ENCODE assay signal across 7 mouse cellular contexts in genomic region chr7:19749389-19750216, GRCm38 (mm10). TPM values are rescaled to one million over a fixed set of nuclear protein-coding genes. Genes with fewer than 3 reads are reported as not detected.
DNase-seq lines count a peak whose midpoint lies in the region; ATAC-seq lines count a peak whose summit lies in the region.

No protein-coding gene starts in this region.

- no peaks in the 10 kb centered on the region for H3K27me3 ChIP-seq in intestine, embryonic 16.5 days (replicated peaks; ENCODE audit: control insufficient read depth, insufficient read depth, low read length)
- no peaks in the 10 kb centered on the region for H3K27me3 ChIP-seq in midbrain, embryonic 11.5 days (ENCODE audit: control insufficient read depth, insufficient read depth, low read length)

- WGBS in intestine, embryonic 16.5 days, result under 1% methylated on average over 46 of the region's 46 CpGs
- WGBS in midbrain, embryonic 11.5 days, result under 1% methylated on average over 46 of the region's 46 CpGs

- peak overlapping the region; percentile 97 for H3K9ac ChIP-seq in intestine, embryonic 16.5 days (ENCODE audit: low read depth, low read length)
- H3K9ac ChIP-seq in midbrain, embryonic 11.5 days (ENCODE audit: low read length), result peak overlapping the region; percentile 88

- peak; percentile 99 for DNase-seq in adrenal gland, adult 8-10 months
- peak; percentile 100 for DNase-seq in embryo, embryonic 9.5 days (ENCODE audit: extremely low spot score)
- peak; percentile 95 to 97 for DNase-seq in gastrocnemius, postnatal 4 days (ENCODE audit: low spot score in 2 of 2)
- peak; percentile 86 to 92 for DNase-seq in left cerebral cortex, postnatal 36 days (ENCODE audit: low spot score in 2 of 2)
- peak; percentile 100 for DNase-seq in midbrain, embryonic 11.5 days (ENCODE audit: low spot score, missing footprints)
- DNase-seq in skeletal muscle tissue, adult 2 months (ENCODE audit: low read depth, low spot score), result peak; percentile 96

- H3K4me3 ChIP-seq in intestine, embryonic 16.5 days (ENCODE audit: low read length), result peak overlapping the region; percentile 92
- peak overlapping the region; percentile 76 for H3K4me3 ChIP-seq in midbrain, embryonic 11.5 days (ENCODE audit: low read depth, low read length)

- peak overlapping the region; percentile 82 for H3K4me2 ChIP-seq in intestine, embryonic 16.5 days (ENCODE audit: low read depth, low read length)
- peak overlapping the region; percentile 95 for H3K4me2 ChIP-seq in midbrain, embryonic 11.5 days

- intact Hi-C loops in left cerebral cortex, postnatal 36 days (cut with DNase I), result loop anchor here (1.0 kb wide), 1 partner anchor 40 kb away; no protein-coding TSS in a partner anchor

- no peaks in the 10 kb centered on the region for H3K9me3 ChIP-seq in intestine, embryonic 16.5 days (ENCODE audit: control insufficient read depth, low read length)
- H3K9me3 ChIP-seq in midbrain, embryonic 11.5 days (ENCODE audit: control insufficient read depth, low read length), result no peaks in the 10 kb centered on the region

- H3K36me3 ChIP-seq in intestine, embryonic 16.5 days (ENCODE audit: control insufficient read depth, insufficient read depth, low read length), result 0 out of 2 replicates have a peak, but pooled peaks cover 4% of the 10 kb centered on the region
- no peaks in the 10 kb centered on the region for H3K36me3 ChIP-seq in midbrain, embryonic 11.5 days (ENCODE audit: control insufficient read depth, insufficient read depth, low read length)

- peak; percentile 92 for ATAC-seq in intestine, embryonic 16.5 days
- ATAC-seq in midbrain, embryonic 11.5 days (ENCODE audit: low FRiP score), result peak; percentile 95

- H3K27ac ChIP-seq in intestine, embryonic 16.5 days (ENCODE audit: low read length), result peak overlapping the region; percentile 95
- H3K27ac ChIP-seq in midbrain, embryonic 11.5 days (ENCODE audit: low read depth, low read length), result peak overlapping the region; percentile 55

- peaks cover 45% of the 10 kb centered on the region for H3K4me1 ChIP-seq in intestine, embryonic 16.5 days (ENCODE audit: control insufficient read depth, insufficient read depth, low read length)
- peaks cover 22% of the 10 kb centered on the region for H3K4me1 ChIP-seq in midbrain, embryonic 11.5 days (ENCODE audit: control insufficient read depth, insufficient read depth, low read length)

RNA-seq across cellular contexts. Expression of gene Nectin2, which starts 0.7 kb away (rescaled TPM):
- total RNA-seq in adrenal gland, adult 8-10 months (2022), result 100 to 1,000 TPM in 1 of 4 experiments, 10 to 100 TPM in 3; 72.1 to 116 (median 88.9) TPM
- total RNA-seq in gastrocnemius, postnatal 4 days (2021), result 10 to 100 TPM; 21.1 to 23.2 TPM
- 143 and 149 TPM in 2 replicates for polyA plus RNA-seq in intestine, embryonic 16.5 days (2015; fragmentation: Nextera tagmentation; extraction: Ambion mirVana)
- 1 to 10 TPM; 7.2 to 9.3 TPM for total RNA-seq in left cerebral cortex, postnatal 36 days (2021)
- 48.0 and 52.8 TPM in 2 replicates for polyA plus RNA-seq in midbrain, embryonic 11.5 days (2014; fragmentation: Nextera tagmentation; extraction: Ambion mirVana)

RNA-seq across cellular contexts. Expression of gene Bcam, which starts 21.2 kb away (rescaled TPM):
- total RNA-seq in adrenal gland, adult 8-10 months (2022), result 10 to 100 TPM; 50.3 to 63.5 (median 55.3) TPM
- 100 to 1,000 TPM; 119 to 144 TPM for total RNA-seq in gastrocnemius, postnatal 4 days (2021)
- 58.7 and 62.7 TPM in 2 replicates for polyA plus RNA-seq in intestine, embryonic 16.5 days (2015; fragmentation: Nextera tagmentation; extraction: Ambion mirVana)
- total RNA-seq in left cerebral cortex, postnatal 36 days (2021), result 10 to 100 TPM; 12.2 to 13.1 TPM
- polyA plus RNA-seq in midbrain, embryonic 11.5 days (2014; fragmentation: Nextera tagmentation; extraction: Ambion mirVana), result 11.7 and 13.2 TPM in 2 replicates

RNA-seq across cellular contexts. Expression of gene Tomm40, which starts 34.4 kb away (rescaled TPM):
- total RNA-seq in adrenal gland, adult 8-10 months (2022), result 100 to 1,000 TPM; 119 to 134 (median 125) TPM
- 10 to 100 TPM; 68.4 to 72.0 TPM for total RNA-seq in gastrocnemius, postnatal 4 days (2021)
- 143 and 157 TPM in 2 replicates for polyA plus RNA-seq in intestine, embryonic 16.5 days (2015; fragmentation: Nextera tagmentation; extraction: Ambion mirVana)
- 100 to 1,000 TPM; 113 to 125 TPM for total RNA-seq in left cerebral cortex, postnatal 36 days (2021)
- 113 and 138 TPM in 2 replicates for polyA plus RNA-seq in midbrain, embryonic 11.5 days (2014; fragmentation: Nextera tagmentation; extraction: Ambion mirVana)

RNA-seq across cellular contexts. Expression of gene Cblc, which starts 47.0 kb away (rescaled TPM):
- total RNA-seq in adrenal gland, adult 8-10 months (2022), result under 1 TPM in 1 of 4 experiments, not detected in 3; 0.43 TPM
- under 1 TPM; 0.76 to 0.96 TPM for total RNA-seq in gastrocnemius, postnatal 4 days (2021)
- polyA plus RNA-seq in intestine, embryonic 16.5 days (2015; fragmentation: Nextera tagmentation; extraction: Ambion mirVana), result 32.6 and 42.1 TPM in 2 replicates
- total RNA-seq in left cerebral cortex, postnatal 36 days (2021), result not detected
- polyA plus RNA-seq in midbrain, embryonic 11.5 days (2014; fragmentation: Nextera tagmentation; extraction: Ambion mirVana), result not detected in 2 replicates

RNA-seq across cellular contexts. Expression of gene Apoe, which starts 50.6 kb away (rescaled TPM):
- 1,000 to 10,000 TPM in 3 of 4 experiments, 100 to 1,000 TPM in 1; 996 to 1,300 (median 1,120) TPM for total RNA-seq in adrenal gland, adult 8-10 months (2022)
- total RNA-seq in gastrocnemius, postnatal 4 days (2021), result 100 to 1,000 TPM; 136 to 167 TPM
- 314 and 355 TPM in 2 replicates for polyA plus RNA-seq in intestine, embryonic 16.5 days (2015; fragmentation: Nextera tagmentation; extraction: Ambion mirVana)
- 1,000 to 10,000 TPM; 1,886 to 2,087 TPM for total RNA-seq in left cerebral cortex, postnatal 36 days (2021)
- polyA plus RNA-seq in midbrain, embryonic 11.5 days (2014; fragmentation: Nextera tagmentation; extraction: Ambion mirVana), result 180 and 196 TPM in 2 replicates

Comparison
In these comparisons a context has a peak if more than half of its experiments do, and no peak if none do; other contexts are left out.
1. Peak in every context shown above with its lines: DNase-seq, ATAC-seq, H3K4me3 ChIP-seq and H3K27ac ChIP-seq.